Mouse (Mus musculus) testis, adult 10 weeks (tissue): ENCODE results near the gene Ibsp. TPM values are rescaled to one million over a fixed set of nuclear protein-coding genes. Genes with fewer than 3 reads are reported as not detected.

ENCODE experiments used
- polyA plus RNA-seq: library from polyadenylated mRNA; stranded (reverse); fragments of 350-450 nt; fragmentation: Illumina TruSeq; extraction: RNeasy Lipid Tissue Mini Kit (QIAGEN cat#74804); gene quantifications from one replicate; pipeline ENCODE4 v1.2.3, GENCODE M21; 2014; ENCODE audit warnings: low read depth, low replicate concordance

The Ibsp gene
- 0.67 TPM for polyA plus RNA-seq

DNA sequence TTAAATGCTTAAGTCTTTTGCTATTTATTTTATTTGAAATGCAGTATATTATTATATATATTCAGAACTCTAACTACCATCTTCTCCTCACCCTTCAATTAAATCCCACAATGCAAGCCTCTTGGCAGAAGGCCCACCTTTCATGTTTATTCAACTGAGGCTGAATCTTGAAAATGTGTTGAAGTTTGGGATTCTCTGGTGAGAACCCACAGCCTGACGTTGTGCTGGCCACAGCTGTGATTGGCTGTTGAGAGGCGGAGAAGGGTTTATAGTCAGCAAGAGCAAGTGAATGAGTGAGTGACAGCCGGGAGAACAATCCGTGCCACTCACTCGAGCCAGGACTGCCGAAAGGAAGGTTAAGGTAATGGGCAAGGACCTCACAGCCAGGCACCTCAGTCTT lies at the start of gene Ibsp:
Gene Ibsp, plus strand, starts transcription at position 178 of the 400 bp plus-strand sequence.

DNA sequence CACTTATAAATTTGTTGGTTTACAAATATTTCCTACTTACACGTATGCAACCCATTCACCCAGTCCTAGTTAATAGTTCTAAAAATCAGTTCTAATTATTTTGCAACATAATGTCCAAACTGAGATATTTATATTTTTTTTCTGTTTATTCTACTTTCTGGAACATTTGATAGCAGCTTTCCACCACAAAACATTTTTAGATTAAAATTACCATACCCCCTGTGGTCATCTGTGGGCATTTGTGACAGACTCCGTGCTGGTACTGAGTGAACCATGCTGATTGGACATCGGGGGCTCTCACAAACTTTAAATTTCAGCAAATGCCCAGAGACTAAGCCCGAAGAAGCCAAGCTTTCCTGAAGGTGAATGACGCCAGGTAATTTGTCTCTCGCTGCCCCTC lies 26.1 kb downstream of the Ibsp start, which contains the start of gene Mepe:
Gene Mepe, plus strand, starts transcription at position 301 of the 400 bp plus-strand sequence.

Other genes starting within 250 kb of the Ibsp start
- gene Gm17660, start 221.6 kb upstream of the Ibsp start, polyA plus RNA-seq = 1.4 TPM
- 34.7 TPM for gene Sparcl1, start 185.4 kb upstream of the Ibsp start, polyA plus RNA-seq
- not detected for gene Dspp, start 128.5 kb upstream of the Ibsp start, polyA plus RNA-seq
- gene Dmp1, start 96.6 kb upstream of the Ibsp start, polyA plus RNA-seq = not detected
- gene Mepe, start 26.2 kb downstream of the Ibsp start, polyA plus RNA-seq = 0.13 TPM
- 1.4 TPM for gene Spp1, start 135.9 kb downstream of the Ibsp start, polyA plus RNA-seq
- 15.5 TPM for gene Pkd2, start 160.3 kb downstream of the Ibsp start, polyA plus RNA-seq
- 54.8 TPM for gene BC005561, start 209.2 kb downstream of the Ibsp start, polyA plus RNA-seq